Mouse (Mus musculus): ENCODE data around the gene Cd274.

GRCm38 (mm10) chr19:29384994-29385393 lies 17.7 kb downstream of the Cd274 start:
- TF ChIP-seq FLI1 (IDR thresholded peaks at IDR 0.05; ENCODE audit: low read length) (no peak), GATA1 (IDR thresholded peaks at IDR 0.05; ENCODE audit: borderline replicate concordance, low read length) (no peak)
